Mouse (Mus musculus): Measurements from ENCODE around the gene Dip2b. TPM values are rescaled to one million over a fixed set of nuclear protein-coding genes. Genes with fewer than 3 reads are reported as not detected.

Dip2b gene
- total and polyA plus RNA-seq, 3 experiments: 13.9 to 68.9 (median 15.4) TPM

DNA sequence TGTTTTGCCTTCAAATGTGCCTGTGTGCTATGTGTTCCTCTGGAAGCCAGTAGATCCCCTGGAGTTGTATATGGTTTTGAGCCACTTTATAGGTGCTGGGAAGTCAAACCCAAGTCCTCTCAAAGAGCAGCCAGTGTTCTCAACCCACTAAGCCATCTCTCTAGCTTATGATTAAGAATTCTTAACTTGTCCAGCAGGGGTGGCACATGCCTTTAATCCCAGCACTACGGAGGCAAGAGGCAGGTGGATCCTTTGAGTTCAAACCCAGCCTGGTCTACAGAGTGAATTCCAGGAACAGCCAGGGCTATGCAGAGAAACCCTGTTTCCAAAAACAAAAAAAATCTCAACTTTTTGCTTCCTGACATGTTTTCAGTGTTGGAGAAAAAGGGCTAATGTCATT is 192.2 kb downstream of the Dip2b start:
- no peaks in the 10 kb centered on the region for H3K27me3 ChIP-seq (ENCODE audit: control insufficient read depth in 1 of 2, insufficient read depth in 2 of 2, low read length in 2 of 2)
- no peaks in the 10 kb centered on the region for H3K9me3 ChIP-seq (replicated peaks; ENCODE audit: insufficient read depth, low read length)
- DNase-seq (ENCODE audit: low read depth, low spot score): peak; percentile 48
- peaks cover 56% of the 10 kb centered on the region for H3K79me2 ChIP-seq (ENCODE audit: control insufficient read depth, insufficient read depth, low read length, poor library complexity)
- H3K27ac ChIP-seq (ENCODE audit: control insufficient read depth, low read depth, low read length): no peak overlapping the region
- H3K9ac ChIP-seq (ENCODE audit: control insufficient read depth, low read depth, low read length, poor library complexity, severe bottlenecking): 0 out of 2 replicates have a peak overlapping the region, but pooled peaks have one; percentile 4
- peaks cover 24 to 66% of the 10 kb centered on the region in 2 experiments for H3K36me3 ChIP-seq (ENCODE audit: control insufficient read depth in 1 of 2, insufficient read depth in 2 of 2, low read length in 2 of 2)
- no peak overlapping the region for H3K4me3 ChIP-seq (ENCODE audit: control insufficient read depth in 1 of 2, insufficient read depth in 1 of 2, low read depth in 2 of 2, low read length in 2 of 2)
- TF ChIP-seq TBP (IDR thresholded peaks at IDR 0.05; ENCODE audit: low read depth, low read length) (peak; percentile 67; the same call in 1 of the 2 replicates), NRF1 (IDR thresholded peaks at IDR 0.05; ENCODE audit: insufficient read depth, low read depth, low read length, poor library complexity, severe bottlenecking) (no peak), CTCF (IDR thresholded peaks at IDR 0.05 in 2 of 3, conservative IDR thresholded peaks at IDR 0.05 in 1 of 3; ENCODE audit: control insufficient read depth in 1 of 3, insufficient read depth in 1 of 3, low read depth in 2 of 3, low read length in 3 of 3, poor library complexity in 1 of 3, severe bottlenecking in 1 of 3) (peak in 2 of 3 experiments; percentile 17 to 26; a peak in 3 of 6 replicates)
- peaks cover 25 to 47% of the 10 kb centered on the region in 2 experiments for H3K4me1 ChIP-seq (ENCODE audit: control insufficient read depth in 1 of 2, insufficient read depth in 2 of 2, low read length in 2 of 2)

DNA sequence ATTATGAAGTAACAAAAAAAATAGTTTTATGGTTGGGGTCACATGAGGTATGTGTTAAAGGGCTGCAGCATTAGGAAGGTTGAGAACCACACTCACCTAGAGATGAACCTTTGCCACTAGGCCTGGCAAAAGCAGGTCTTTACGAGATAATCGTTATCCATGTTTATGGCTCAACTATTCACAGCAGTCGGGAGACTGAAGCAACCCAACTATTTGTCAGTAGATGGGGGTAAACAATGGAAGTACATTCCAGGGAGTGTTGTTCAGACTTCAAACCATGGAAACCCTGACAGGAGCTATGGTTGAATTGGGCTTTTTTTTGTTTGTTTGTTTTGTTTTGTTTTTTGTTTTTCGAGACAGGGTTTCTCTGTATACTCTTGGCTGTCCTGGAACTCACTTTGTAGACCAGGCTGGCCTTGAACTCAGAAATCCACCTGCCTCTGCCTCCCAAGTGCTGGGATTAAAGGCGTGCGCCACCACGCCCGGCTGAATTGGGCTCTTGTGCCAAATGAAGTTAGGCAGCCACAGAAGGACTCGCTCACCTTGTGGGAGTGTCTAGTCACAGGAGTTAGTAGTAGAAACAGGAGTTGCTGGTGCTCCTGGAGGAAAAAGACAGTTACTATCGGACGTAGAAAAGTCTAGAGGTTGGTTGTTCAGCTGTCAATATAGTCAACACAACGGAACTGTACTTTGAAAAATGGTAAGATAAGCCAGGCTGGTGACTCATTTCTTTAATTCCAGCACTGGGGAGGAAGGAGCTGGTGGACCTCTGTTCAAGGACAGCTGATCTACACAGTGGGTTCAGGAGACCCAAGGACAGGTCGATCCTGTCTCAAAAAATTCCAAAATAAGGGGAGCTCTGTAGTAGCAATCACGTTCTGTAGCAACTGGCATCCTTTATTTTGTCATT is 193.4 kb downstream of the Dip2b start:
- peak; percentile 42 for DNase-seq (ENCODE audit: low read depth, low spot score)
- 0 out of 2 replicates have a peak, but pooled peaks have one; percentile 16 for TF ChIP-seq ETS1 (IDR thresholded peaks at IDR 0.05; ENCODE audit: low read depth, low read length)
- peak; percentile 30; the same call in 1 of the 2 replicates for TF ChIP-seq GATA1 (IDR thresholded peaks at IDR 0.05; ENCODE audit: low read depth, low read length)
- TF ChIP-seq ZMIZ1 (IDR thresholded peaks at IDR 0.05; ENCODE audit: low read depth, low read length): no peak
- Histone ChIP-seq H3K36me3 (ENCODE audit: control insufficient read depth in 1 of 2, insufficient read depth in 2 of 2, low read length in 2 of 2) (peaks cover 34 to 64% of the 10 kb centered on the region in 2 experiments), H3K27me3 (ENCODE audit: control insufficient read depth in 1 of 2, insufficient read depth in 2 of 2, low read length in 2 of 2) (no peaks in the 10 kb centered on the region), H3K9ac (ENCODE audit: control insufficient read depth, low read depth, low read length, poor library complexity, severe bottlenecking) (no peak overlapping the region), H3K4me3 (ENCODE audit: control insufficient read depth in 1 of 2, insufficient read depth in 1 of 2, low read depth in 2 of 2, low read length in 2 of 2) (no peak overlapping the region), H3K4me1 (ENCODE audit: control insufficient read depth in 1 of 2, insufficient read depth in 2 of 2, low read length in 2 of 2) (peaks cover 25 to 36% of the 10 kb centered on the region in 2 experiments), H3K79me2 (ENCODE audit: control insufficient read depth, insufficient read depth, low read length, poor library complexity) (peaks cover 56% of the 10 kb centered on the region), H3K27ac (ENCODE audit: control insufficient read depth, low read depth, low read length) (no peak overlapping the region), H3K9me3 (replicated peaks; ENCODE audit: insufficient read depth, low read length) (no peaks in the 10 kb centered on the region)

DNA sequence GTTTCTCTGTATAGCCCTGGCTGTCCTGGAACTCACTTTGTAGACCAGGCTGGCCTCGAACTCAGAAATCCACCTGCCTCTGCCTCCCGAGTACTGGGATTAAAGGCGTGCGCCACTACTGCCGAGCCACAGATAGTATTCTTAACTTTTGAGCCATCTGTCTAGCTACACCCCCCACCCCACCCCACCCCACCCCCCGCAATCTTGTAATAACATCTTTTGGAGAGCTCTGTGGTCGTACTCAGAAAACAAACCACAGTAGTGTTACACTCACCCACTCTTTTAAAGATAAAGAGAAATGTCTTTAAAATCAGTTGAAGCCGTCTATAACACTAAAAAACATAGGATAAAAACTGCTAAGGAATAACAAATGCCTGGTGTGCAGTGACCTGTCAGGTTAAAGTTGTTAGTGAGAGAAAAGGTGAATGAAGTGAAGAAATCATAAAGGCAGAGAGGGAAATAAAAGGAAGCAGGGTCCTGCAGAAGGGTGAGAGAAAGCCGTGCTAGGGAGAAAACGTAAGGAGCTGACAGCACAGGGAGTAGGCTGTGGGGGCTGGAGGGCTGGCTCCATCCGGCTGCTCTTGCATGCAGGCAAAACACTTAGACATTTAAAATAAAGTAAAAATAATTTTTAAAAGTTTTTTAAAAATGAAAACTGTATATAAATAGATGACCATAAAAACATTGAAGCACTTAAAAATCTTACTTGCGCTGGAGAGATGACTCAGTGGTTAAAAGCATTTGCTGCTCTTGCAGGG is 196.9 kb downstream of the Dip2b start:
- Histone ChIP-seq H3K27me3 (ENCODE audit: control insufficient read depth in 1 of 2, insufficient read depth in 2 of 2, low read length in 2 of 2) (no peaks in the 10 kb centered on the region), H3K36me3 (ENCODE audit: control insufficient read depth in 1 of 2, insufficient read depth in 2 of 2, low read length in 2 of 2) (peaks cover 50 to 55% of the 10 kb centered on the region in 2 experiments), H3K4me1 (ENCODE audit: control insufficient read depth in 1 of 2, insufficient read depth in 2 of 2, low read length in 2 of 2) (peaks cover 11 to 22% of the 10 kb centered on the region in 2 experiments), H3K9me3 (replicated peaks; ENCODE audit: insufficient read depth, low read length) (no peaks in the 10 kb centered on the region), H3K27ac (ENCODE audit: control insufficient read depth, low read depth, low read length) (peak overlapping the region; percentile 11; the same call in 1 of the 2 replicates), H3K4me3 (ENCODE audit: control insufficient read depth in 1 of 2, insufficient read depth in 1 of 2, low read depth in 2 of 2, low read length in 2 of 2) (no peak overlapping the region), H3K9ac (ENCODE audit: control insufficient read depth, low read depth, low read length, poor library complexity, severe bottlenecking) (no peak overlapping the region), H3K79me2 (ENCODE audit: control insufficient read depth, insufficient read depth, low read length, poor library complexity) (peaks cover 48% of the 10 kb centered on the region)
- no peak for TF ChIP-seq ELF1 (IDR thresholded peaks at IDR 0.05; ENCODE audit: low read depth, low read length)
- TF ChIP-seq TCF12 (IDR thresholded peaks at IDR 0.05; ENCODE audit: low read depth, low read length): peak; percentile 47
- TF ChIP-seq EP300 (IDR thresholded peaks at IDR 0.05; ENCODE audit: low read depth in 1 of 2, low read length in 2 of 2): peak; percentile 31 to 72; a peak in 3 of 4 replicates
- TF ChIP-seq GATA1 (IDR thresholded peaks at IDR 0.05; ENCODE audit: low read depth, low read length): peak; percentile 38; the same call in 1 of the 2 replicates
- TF ChIP-seq SIN3A (IDR thresholded peaks at IDR 0.05; ENCODE audit: low read length): peak; percentile 43; the same call in 1 of the 2 replicates
- no peak for TF ChIP-seq CTCF (IDR thresholded peaks at IDR 0.05 in 2 of 3, conservative IDR thresholded peaks at IDR 0.05 in 1 of 3; ENCODE audit: control insufficient read depth in 1 of 3, insufficient read depth in 1 of 3, low read depth in 2 of 3, low read length in 3 of 3, poor library complexity in 1 of 3, severe bottlenecking in 1 of 3)
- TF ChIP-seq ETS1 (IDR thresholded peaks at IDR 0.05; ENCODE audit: low read depth, low read length): peak; percentile 52; the same call in 1 of the 2 replicates
- peak; percentile 78 for TF ChIP-seq RCOR1 (IDR thresholded peaks at IDR 0.05; ENCODE audit: low read depth, low read length)
- DNase-seq (ENCODE audit: low read depth, low spot score): peak; percentile 60
